Mouse (Mus musculus): ENCODE results near the gene Naga. TPM values are rescaled to one million over a fixed set of nuclear protein-coding genes. Genes with fewer than 3 reads are reported as not detected.

Gene Naga
- total RNA-seq, 2 experiments from 2014 or later = 69.7 to 119 TPM

Other genes starting within 250 kb of the Naga start
- 2.9 and 12.6 TPM in 2 replicates for gene Ccdc134, start 211.0 kb downstream of the Naga start, total RNA-seq (2015; ENCODE audit: low replicate concordance)
- gene Ccdc134, start 211.0 kb downstream of the Naga start, total RNA-seq (2017; ENCODE audit: low replicate concordance) = 5.5 and 5.8 TPM in 2 replicates
- 40.7 and 42.9 TPM in 2 replicates for gene Srebf2, start 191.7 kb downstream of the Naga start, total RNA-seq (2015; ENCODE audit: low replicate concordance)
- 36.2 and 43.0 TPM in 2 replicates for gene Srebf2, start 191.7 kb downstream of the Naga start, total RNA-seq (2017; ENCODE audit: low replicate concordance)
- not detected in 2 replicates for gene Shisa8, start 126.1 kb downstream of the Naga start, total RNA-seq (2015; ENCODE audit: low replicate concordance)
- not detected in 2 replicates for gene Shisa8, start 126.1 kb downstream of the Naga start, total RNA-seq (2017; ENCODE audit: low replicate concordance)
- 13.4 and 15.5 TPM in 2 replicates for gene Tnfrsf13c, start 114.6 kb downstream of the Naga start, total RNA-seq (2015; ENCODE audit: low replicate concordance)
- gene Tnfrsf13c, start 114.6 kb downstream of the Naga start, total RNA-seq (2017; ENCODE audit: low replicate concordance) = 6.7 and 11.9 TPM in 2 replicates
- gene Cenpm, start 94.2 kb downstream of the Naga start, total RNA-seq (2015; ENCODE audit: low replicate concordance) = 50.7 and 56.2 TPM in 2 replicates
- gene Cenpm, start 94.2 kb downstream of the Naga start, total RNA-seq (2017; ENCODE audit: low replicate concordance) = 11.6 and 36.7 TPM in 2 replicates
- gene 1500009C09Rik, start 86.5 kb downstream of the Naga start, total RNA-seq (2015; ENCODE audit: low replicate concordance) = not detected in 2 replicates
- not detected in 2 replicates for gene 1500009C09Rik, start 86.5 kb downstream of the Naga start, total RNA-seq (2017; ENCODE audit: low replicate concordance)
- not detected in 2 replicates for gene Sept3, start 64.0 kb downstream of the Naga start, total RNA-seq (2015; ENCODE audit: low replicate concordance)
- gene Sept3, start 64.0 kb downstream of the Naga start, total RNA-seq (2017; ENCODE audit: low replicate concordance) = not detected in 2 replicates
- not detected in 2 replicates for gene Wbp2nl, start 40.0 kb downstream of the Naga start, total RNA-seq (2015; ENCODE audit: low replicate concordance)
- gene Wbp2nl, start 40.0 kb downstream of the Naga start, total RNA-seq (2017; ENCODE audit: low replicate concordance) = not detected in 2 replicates
- gene Pheta2, start within 50 bp of the Naga start, total RNA-seq (2015; ENCODE audit: low replicate concordance) = 88.4 and 89.0 TPM in 2 replicates
- gene Pheta2, start within 50 bp of the Naga start, total RNA-seq (2017; ENCODE audit: low replicate concordance) = 85.0 and 97.9 TPM in 2 replicates
- 137 and 202 TPM in 2 replicates for gene Smdt1, start within 50 bp of the Naga start, total RNA-seq (2015; ENCODE audit: low replicate concordance)
- gene Smdt1, start within 50 bp of the Naga start, total RNA-seq (2017; ENCODE audit: low replicate concordance) = 52.8 and 71.0 TPM in 2 replicates
- gene Ndufa6, start 15.4 kb upstream of the Naga start, total RNA-seq (2015; ENCODE audit: low replicate concordance) = 91.4 and 203 TPM in 2 replicates
- 31.5 and 64.6 TPM in 2 replicates for gene Ndufa6, start 15.4 kb upstream of the Naga start, total RNA-seq (2017; ENCODE audit: low replicate concordance)
- gene Cyp2d22, start 41.3 kb upstream of the Naga start, total RNA-seq (2015; ENCODE audit: low replicate concordance) = not detected in 2 replicates
- not detected in 2 replicates for gene Cyp2d22, start 41.3 kb upstream of the Naga start, total RNA-seq (2017; ENCODE audit: low replicate concordance)
- not detected in 2 replicates for gene Cyp2d11, start 55.1 kb upstream of the Naga start, total RNA-seq (2015; ENCODE audit: low replicate concordance)
- gene Cyp2d11, start 55.1 kb upstream of the Naga start, total RNA-seq (2017; ENCODE audit: low replicate concordance) = not detected in 2 replicates
- not detected in 2 replicates for gene Cyp2d10, start 68.3 kb upstream of the Naga start, total RNA-seq (2015; ENCODE audit: low replicate concordance)
- gene Cyp2d10, start 68.3 kb upstream of the Naga start, total RNA-seq (2017; ENCODE audit: low replicate concordance) = not detected in 2 replicates
- gene Cyp2d9, start 94.5 kb upstream of the Naga start, total RNA-seq (2015; ENCODE audit: low replicate concordance) = not detected in 2 replicates
- not detected in 2 replicates for gene Cyp2d9, start 94.5 kb upstream of the Naga start, total RNA-seq (2017; ENCODE audit: low replicate concordance)
- not detected in 2 replicates for gene Cyp2d12, start 216.1 kb upstream of the Naga start, total RNA-seq (2015; ENCODE audit: low replicate concordance)
- gene Cyp2d12, start 216.1 kb upstream of the Naga start, total RNA-seq (2017; ENCODE audit: low replicate concordance) = not detected in 2 replicates

All from erythroid progenitor cell, adult 5-6 weeks (primary cell).